Mouse (Mus musculus): ENCODE measurements around the gene Elk3. TPM values are rescaled to one million over a fixed set of nuclear protein-coding genes. Genes with fewer than 3 reads are reported as not detected.

Gene Elk3
- total RNA-seq, 1 experiment, result 15.7 TPM

- peaks cover 0 to 10% of the 10 kb centered on the region in 2 experiments; a peak in 2 of 4 replicates for H3K4me1 ChIP-seq (ENCODE audit: control insufficient read depth in 2 of 2, insufficient read depth in 2 of 2, low read length in 2 of 2, poor library complexity in 1 of 2)
- H3K27ac ChIP-seq (ENCODE audit: insufficient read depth, low read depth, low read length, poor library complexity, severe bottlenecking), result no peak overlapping the region
- TF ChIP-seq HCFC1 (IDR thresholded peaks at IDR 0.05; ENCODE audit: borderline replicate concordance, insufficient read depth, low read length) (no peak), ZNF384 (IDR thresholded peaks at IDR 0.05; ENCODE audit: low read depth, low read length) (no peak), MAFK (IDR thresholded peaks at IDR 0.05; ENCODE audit: insufficient read depth, low read depth, low read length) (no peak), ZC3H11A (IDR thresholded peaks at IDR 0.05; ENCODE audit: borderline replicate concordance, low read depth, low read length) (no peak), CHD2 (IDR thresholded peaks at IDR 0.05; ENCODE audit: low read depth, low read length) (no peak)
- in situ Hi-C loops (cut with MboI; ENCODE audit: low sequenced_read_pairs in 2 of 2, unreplicated experiment in 2 of 2), result no loop called here
- no peak overlapping the region for H3K9ac ChIP-seq (ENCODE audit: insufficient read depth, low read depth, low read length, poor library complexity, severe bottlenecking)
- H3K4me3 ChIP-seq (ENCODE audit: insufficient read depth in 1 of 2, low read depth in 1 of 2, low read length in 2 of 2, poor library complexity in 1 of 2, severe bottlenecking in 1 of 2), result no peak overlapping the region
- no peaks in the 10 kb centered on the region for H3K9me3 ChIP-seq (ENCODE audit: control insufficient read depth, insufficient read depth, low read depth, low read length)
- H3K36me3 ChIP-seq (ENCODE audit: control insufficient read depth, insufficient read depth, low read length, poor library complexity, severe bottlenecking), result peaks cover 2% of the 10 kb centered on the region
- no peak for DNase-seq (ENCODE audit: low read depth, low spot score)
Measured at GRCm38 (mm10) chr10:93252661-93253060, 58.3 kb downstream of the Elk3 start.

- TF ChIP-seq CHD2 (IDR thresholded peaks at IDR 0.05; ENCODE audit: low read depth, low read length) (no peak), MAFK (IDR thresholded peaks at IDR 0.05; ENCODE audit: insufficient read depth, low read depth, low read length) (no peak), ZC3H11A (IDR thresholded peaks at IDR 0.05; ENCODE audit: borderline replicate concordance, low read depth, low read length) (no peak), ZNF384 (IDR thresholded peaks at IDR 0.05; ENCODE audit: low read depth, low read length) (no peak), HCFC1 (IDR thresholded peaks at IDR 0.05; ENCODE audit: borderline replicate concordance, insufficient read depth, low read length) (no peak)
- no peak for DNase-seq (ENCODE audit: low read depth, low spot score)
- Histone ChIP-seq H3K4me3 (ENCODE audit: insufficient read depth in 1 of 2, low read depth in 1 of 2, low read length in 2 of 2, poor library complexity in 1 of 2, severe bottlenecking in 1 of 2) (no peak overlapping the region), H3K36me3 (ENCODE audit: control insufficient read depth, insufficient read depth, low read length, poor library complexity, severe bottlenecking) (peaks cover 2% of the 10 kb centered on the region), H3K9me3 (ENCODE audit: control insufficient read depth, insufficient read depth, low read depth, low read length) (no peaks in the 10 kb centered on the region), H3K4me1 (ENCODE audit: control insufficient read depth in 2 of 2, insufficient read depth in 2 of 2, low read length in 2 of 2, poor library complexity in 1 of 2) (peaks cover 0 to 8% of the 10 kb centered on the region in 2 experiments; a peak in 2 of 4 replicates), H3K27ac (ENCODE audit: insufficient read depth, low read depth, low read length, poor library complexity, severe bottlenecking) (no peak overlapping the region), H3K9ac (ENCODE audit: insufficient read depth, low read depth, low read length, poor library complexity, severe bottlenecking) (no peak overlapping the region)
- in situ Hi-C loops (cut with MboI; ENCODE audit: low sequenced_read_pairs in 2 of 2, unreplicated experiment in 2 of 2), result no loop called here
Measured at GRCm38 (mm10) chr10:93251426-93251825, 59.5 kb downstream of the Elk3 start.

GRCm38 (mm10) chr10:93250436-93251317 lies 60.3 kb downstream of the Elk3 start:
- no peak for DNase-seq (ENCODE audit: low read depth, low spot score)
- H3K4me1 ChIP-seq (ENCODE audit: control insufficient read depth in 2 of 2, insufficient read depth in 2 of 2, low read length in 2 of 2, poor library complexity in 1 of 2), result peaks cover 0 to 8% of the 10 kb centered on the region in 2 experiments; a peak in 2 of 4 replicates
- peaks cover 2% of the 10 kb centered on the region for H3K36me3 ChIP-seq (ENCODE audit: control insufficient read depth, insufficient read depth, low read length, poor library complexity, severe bottlenecking)
- in situ Hi-C loops (cut with MboI; ENCODE audit: low sequenced_read_pairs in 2 of 2, unreplicated experiment in 2 of 2), result no loop called here
- no peak overlapping the region for H3K27ac ChIP-seq (ENCODE audit: insufficient read depth, low read depth, low read length, poor library complexity, severe bottlenecking)
- no peaks in the 10 kb centered on the region for H3K9me3 ChIP-seq (ENCODE audit: control insufficient read depth, insufficient read depth, low read depth, low read length)
- no peak overlapping the region for H3K9ac ChIP-seq (ENCODE audit: insufficient read depth, low read depth, low read length, poor library complexity, severe bottlenecking)
- no peak for TF ChIP-seq ZC3H11A (IDR thresholded peaks at IDR 0.05; ENCODE audit: borderline replicate concordance, low read depth, low read length)
- no peak for TF ChIP-seq ZNF384 (IDR thresholded peaks at IDR 0.05; ENCODE audit: low read depth, low read length)
- no peak for TF ChIP-seq MAFK (IDR thresholded peaks at IDR 0.05; ENCODE audit: insufficient read depth, low read depth, low read length)
- no peak for TF ChIP-seq HCFC1 (IDR thresholded peaks at IDR 0.05; ENCODE audit: borderline replicate concordance, insufficient read depth, low read length)
- no peak for TF ChIP-seq CHD2 (IDR thresholded peaks at IDR 0.05; ENCODE audit: low read depth, low read length)
- no peak overlapping the region for H3K4me3 ChIP-seq (ENCODE audit: insufficient read depth in 1 of 2, low read depth in 1 of 2, low read length in 2 of 2, poor library complexity in 1 of 2, severe bottlenecking in 1 of 2)

GRCm38 (mm10) chr10:93249901-93250300 lies 61.0 kb downstream of the Elk3 start:
- TF ChIP-seq ZNF384 (IDR thresholded peaks at IDR 0.05; ENCODE audit: low read depth, low read length) (no peak), MAFK (IDR thresholded peaks at IDR 0.05; ENCODE audit: insufficient read depth, low read depth, low read length) (no peak), ZC3H11A (IDR thresholded peaks at IDR 0.05; ENCODE audit: borderline replicate concordance, low read depth, low read length) (no peak), CHD2 (IDR thresholded peaks at IDR 0.05; ENCODE audit: low read depth, low read length) (no peak), HCFC1 (IDR thresholded peaks at IDR 0.05; ENCODE audit: borderline replicate concordance, insufficient read depth, low read length) (no peak)
- peaks cover 0 to 5% of the 10 kb centered on the region in 2 experiments; a peak in 2 of 4 replicates for H3K4me1 ChIP-seq (ENCODE audit: control insufficient read depth in 2 of 2, insufficient read depth in 2 of 2, low read length in 2 of 2, poor library complexity in 1 of 2)
- H3K36me3 ChIP-seq (ENCODE audit: control insufficient read depth, insufficient read depth, low read length, poor library complexity, severe bottlenecking), result peaks cover 2% of the 10 kb centered on the region
- H3K4me3 ChIP-seq (ENCODE audit: insufficient read depth in 1 of 2, low read depth in 1 of 2, low read length in 2 of 2, poor library complexity in 1 of 2, severe bottlenecking in 1 of 2), result no peak overlapping the region
- in situ Hi-C loops (cut with MboI; ENCODE audit: low sequenced_read_pairs in 2 of 2, unreplicated experiment in 2 of 2), result no loop called here
- DNase-seq (ENCODE audit: low read depth, low spot score), result no peak
- no peak overlapping the region for H3K9ac ChIP-seq (ENCODE audit: insufficient read depth, low read depth, low read length, poor library complexity, severe bottlenecking)
- no peaks in the 10 kb centered on the region for H3K9me3 ChIP-seq (ENCODE audit: control insufficient read depth, insufficient read depth, low read depth, low read length)
- no peak overlapping the region for H3K27ac ChIP-seq (ENCODE audit: insufficient read depth, low read depth, low read length, poor library complexity, severe bottlenecking)
